Mouse (Mus musculus) lung, postnatal 25 days (tissue): ENCODE results near the gene Olfr588-ps1.
"Not testable (repeated sequence)": the region's sequence is repeated elsewhere in the genome, so short reads cannot be mapped to it uniquely, and the experiment has no call there.

Source experiments
- DNase-seq: peaks from one replicate; pipeline ENCODE4 v3.0.0; 2022; ENCODE audit warnings: low spot score

Gene Olfr588-ps1

DNA sequence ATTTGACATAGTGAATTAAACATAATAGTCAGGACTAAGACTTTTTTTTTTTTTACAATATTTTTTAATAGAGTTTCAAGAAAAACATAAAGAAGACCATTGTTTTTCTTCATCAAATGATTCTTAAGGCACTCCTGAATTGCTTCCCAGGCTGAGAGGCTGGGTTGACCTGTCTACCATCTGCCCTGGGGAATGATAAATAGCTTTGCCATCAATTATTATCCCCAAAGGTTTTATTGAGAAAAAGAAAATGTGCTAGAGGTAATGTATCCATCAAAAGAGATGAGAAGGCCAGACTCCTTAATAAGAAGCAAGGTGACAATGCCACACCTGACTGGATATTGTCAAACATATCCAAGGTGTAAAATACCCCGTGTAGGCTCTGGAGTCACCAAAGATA lies at the start of gene Olfr588-ps1:
Gene Olfr588-ps1 (plus strand): TSS at position 301 of the 400 bp plus-strand sequence.
- DNase-seq = no peak

DNA sequence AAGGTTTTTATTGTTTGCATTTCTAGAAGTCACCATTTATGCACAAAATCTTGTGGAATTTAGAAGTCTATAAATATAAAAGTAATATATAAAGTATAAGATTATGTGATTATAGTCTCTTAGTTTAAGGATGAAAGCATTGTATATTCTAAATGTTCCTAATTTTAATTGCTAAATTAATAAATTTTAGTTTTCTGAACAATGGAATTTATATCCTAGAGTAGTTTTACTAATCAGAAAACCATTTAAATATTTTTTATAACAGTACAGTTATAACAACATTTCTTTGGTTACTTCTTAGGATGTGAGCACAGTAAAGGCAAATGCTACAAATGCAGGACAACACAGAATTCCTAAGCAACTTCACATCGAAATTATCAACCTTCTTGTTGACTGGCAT lies 43.3 kb upstream of the Olfr588-ps1 start, which contains the start of gene Olfr585:
Gene Olfr585 (plus strand): TSS at position 301 of the 400 bp plus-strand sequence.
- no peak for DNase-seq

- DNase-seq = no peak
Observed at GRCm38 (mm10) chr7:103119406-103119805, 21.3 kb upstream of the Olfr588-ps1 start.

GRCm38 (mm10) chr7:103125538-103125937 lies 15.1 kb upstream of the Olfr588-ps1 start, which contains the start of gene Olfr586:
TSS of gene Olfr586 (minus strand) at chr7:103125638.
- DNase-seq = no peak

DNA sequence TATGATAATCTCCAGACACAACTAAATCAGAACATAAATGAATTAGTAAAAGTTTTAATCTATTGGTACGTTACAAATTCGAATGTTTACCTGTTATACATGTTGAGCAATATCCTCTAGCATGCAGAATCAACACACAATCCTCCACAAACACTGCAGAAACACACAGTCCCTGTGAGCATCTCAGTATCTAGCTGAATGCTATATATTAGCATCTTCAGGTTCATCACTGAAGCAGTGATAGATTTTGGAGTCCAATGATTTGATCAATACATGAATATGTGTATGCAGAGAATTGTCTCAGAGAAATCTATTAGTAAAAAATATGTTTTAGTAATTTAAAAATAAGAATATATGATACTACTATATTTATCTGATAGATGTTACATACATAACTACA lies 15.6 kb downstream of the Olfr588-ps1 start, which contains the start of gene Olfr589:
Gene Olfr589 (minus strand): TSS at position 101 of the 400 bp plus-strand sequence.
- no peak for DNase-seq

GRCm38 (mm10) chr7:103169697-103170096 lies 29.0 kb downstream of the Olfr588-ps1 start:
- no peak for DNase-seq

GRCm38 (mm10) chr7:103178240-103178639 lies 37.6 kb downstream of the Olfr588-ps1 start, which contains the start of gene Olfr591:
TSS of gene Olfr591 (minus strand) at chr7:103178340.
- no peak for DNase-seq

DNA sequence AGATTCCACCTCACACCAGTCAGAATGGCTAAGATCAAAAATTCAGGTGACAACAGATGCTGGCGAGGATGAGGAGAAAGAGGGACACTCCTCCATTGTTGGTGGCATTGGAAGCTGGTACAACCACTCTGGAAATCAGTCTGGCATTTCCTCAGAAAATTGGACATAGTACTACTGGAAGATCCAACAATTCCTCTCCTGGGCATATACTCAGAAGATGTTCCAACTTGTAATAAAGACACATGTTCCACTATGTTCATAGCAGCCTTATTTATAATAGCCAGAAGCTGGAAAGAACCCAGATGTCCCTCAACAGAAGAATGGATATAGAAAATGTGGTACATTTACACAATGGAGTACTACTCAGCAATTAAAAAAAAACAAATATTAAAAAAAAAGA lies 43.8 kb downstream of the Olfr588-ps1 start, which contains the start of gene Olfr592:
Gene Olfr592 (plus strand): TSS at position 301 of the 400 bp plus-strand sequence.
- DNase-seq = not testable (repeated sequence)
